Mouse (Mus musculus) v-Abl transformed pro-B cells (cell line): Measurements from ENCODE around the gene Lrcol1.

Source experiments
- in situ Hi-C, 2 experiments: fragments of 400-800 bp; cut with MboI; formaldehyde crosslinking; loops; one replicate each; pipeline ENCODE4 v1.15.1; 2025; ENCODE audit not compliant: unreplicated experiment in 2 of 2

Lrcol1 gene

GRCm38 (mm10) chr5:110384491-110384890 is 40.0 kb downstream of the Lrcol1 start:
- in situ Hi-C loops = loop anchor here in 1 of 2 experiments (5.0 kb wide), 1 partner anchor 43 kb away; no protein-coding TSS in a partner anchor

- in situ Hi-C loops = no loop called here
Measured at GRCm38 (mm10) chr5:110385263-110385662, 40.7 kb downstream of the Lrcol1 start.

DNA sequence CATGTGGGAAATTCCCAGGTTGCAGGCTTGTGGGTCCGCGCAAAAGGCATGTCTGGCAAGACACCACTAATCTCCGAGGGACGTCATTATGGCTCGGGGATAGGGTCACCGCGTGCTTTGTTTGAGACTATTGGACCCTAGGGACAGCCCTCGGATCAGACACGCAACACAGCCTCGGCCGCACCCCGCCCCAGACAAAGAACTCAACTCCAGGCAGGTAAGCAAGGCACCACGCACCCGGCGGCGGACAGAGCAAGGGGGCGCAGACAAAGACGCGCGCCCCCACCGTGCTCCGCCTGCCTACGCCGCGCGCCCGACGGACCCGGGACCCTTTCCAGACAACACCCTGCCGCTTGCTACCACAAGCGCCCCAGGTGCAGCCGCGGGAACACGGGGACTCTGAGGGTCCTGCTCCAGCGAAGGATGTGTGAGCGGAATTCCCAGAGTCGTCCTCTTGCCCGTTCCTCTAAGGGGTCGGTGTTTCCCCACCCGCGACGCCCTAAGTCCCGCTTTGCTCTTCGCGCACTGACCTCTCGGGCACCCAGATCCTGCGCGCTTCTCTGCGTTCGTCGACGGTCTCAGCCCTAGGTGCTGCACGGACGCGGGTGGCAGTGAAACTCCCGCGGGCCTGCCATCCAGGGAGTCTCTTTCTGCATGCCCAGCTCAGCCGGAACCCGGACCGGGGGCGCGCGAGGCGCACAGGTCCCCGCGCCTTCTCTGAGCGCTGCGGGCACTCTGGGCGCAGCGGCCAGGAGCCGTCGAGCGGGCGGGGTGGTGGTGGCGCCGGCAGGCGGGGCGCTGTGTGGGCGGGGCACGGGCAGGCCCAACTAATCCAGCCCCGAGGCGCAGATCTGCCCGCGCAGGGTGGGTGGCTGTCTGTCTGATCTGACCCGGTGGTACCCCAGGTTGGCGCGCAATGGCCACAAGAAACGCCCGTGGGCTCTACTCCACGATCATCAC is 42.1 kb downstream of the Lrcol1 start:
- in situ Hi-C loops = no loop called here

GRCm38 (mm10) chr5:110387332-110387731 is 42.8 kb downstream of the Lrcol1 start:
- in situ Hi-C loops = no loop called here

GRCm38 (mm10) chr5:110390631-110391030 is 46.1 kb downstream of the Lrcol1 start:
- in situ Hi-C loops = no loop called here

DNA sequence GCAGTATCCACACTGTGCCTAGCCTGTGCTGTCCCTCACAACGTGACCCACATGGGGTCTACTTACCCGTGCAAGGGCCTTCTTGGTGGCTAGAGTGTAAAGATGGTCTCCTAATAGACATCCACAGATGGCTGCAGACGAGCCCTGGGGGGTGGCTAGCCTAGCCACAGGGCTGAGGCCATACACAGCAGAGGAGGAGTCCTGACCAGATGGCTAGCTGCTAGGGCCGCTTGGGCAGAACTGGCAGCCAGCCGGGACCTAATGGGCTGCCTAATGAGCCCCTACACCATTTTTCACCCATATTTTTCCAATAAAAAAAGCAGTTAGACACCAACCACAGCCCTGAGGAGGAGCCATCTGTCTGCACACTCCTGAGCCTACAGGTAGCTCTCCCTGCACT is 48.2 kb downstream of the Lrcol1 start:
- in situ Hi-C loops = no loop called here

- in situ Hi-C loops = no loop called here
Measured at GRCm38 (mm10) chr5:110395006-110395661, 50.6 kb downstream of the Lrcol1 start.

DNA sequence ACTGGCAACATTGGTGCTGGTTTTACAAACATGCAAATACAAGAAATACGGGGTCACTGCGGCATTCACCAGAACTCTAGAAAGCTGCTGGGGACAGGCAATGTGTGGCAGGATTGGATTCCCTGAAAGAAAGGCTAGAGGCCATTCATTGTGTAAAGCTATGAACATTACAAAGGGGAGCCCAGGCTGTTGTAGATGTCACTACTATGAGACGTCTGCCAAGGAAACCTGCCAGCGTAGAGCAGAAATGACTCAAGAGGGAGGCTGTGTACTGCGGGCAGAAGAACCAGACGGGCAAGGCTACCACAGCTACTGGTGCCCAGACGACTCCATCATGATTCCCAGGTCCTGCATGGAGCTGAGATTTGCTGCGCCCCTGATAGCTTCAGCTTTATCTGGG is 56.6 kb downstream of the Lrcol1 start:
- in situ Hi-C loops = no loop called here

DNA sequence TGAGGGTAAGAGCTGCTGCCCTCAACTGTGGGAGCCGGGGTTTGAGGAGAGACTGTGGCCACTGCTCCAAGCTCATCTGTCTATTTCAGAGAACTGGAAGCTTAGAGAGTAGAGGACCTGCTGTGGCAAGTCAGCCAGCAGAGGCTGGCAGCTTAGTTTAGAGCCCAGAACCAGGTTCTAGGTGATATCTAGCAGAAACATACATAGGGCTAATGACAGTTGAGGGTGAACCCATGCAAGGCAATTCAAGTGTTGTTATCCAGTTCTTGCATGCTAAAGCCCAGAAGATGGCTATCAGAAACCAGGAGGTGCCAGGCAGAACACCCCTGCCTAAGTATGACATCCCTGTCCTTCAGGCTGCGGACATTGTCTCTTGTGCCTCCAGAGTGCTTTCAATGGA is 58.0 kb downstream of the Lrcol1 start:
- in situ Hi-C loops = no loop called here

GRCm38 (mm10) chr5:110403931-110404330 is 59.4 kb downstream of the Lrcol1 start:
- in situ Hi-C loops = no loop called here
